Mouse (Mus musculus) heart, adult 11 months (tissue): ENCODE measurements around the gene Rpl36al.
A peak's percentile ranks its signal among the peaks of the same experiment; 100 is the strongest.

Source experiments
- DNase-seq: peaks from one replicate; pipeline ENCODE4 v3.0.0; 2022

Gene Rpl36al

GRCm38 (mm10) chr12:69192637-69193036 lies 8.8 kb upstream of the Rpl36al start:
- DNase-seq = peak; percentile 52

- peak; percentile 73 for DNase-seq
These were observed 7.5 kb upstream of the Rpl36al start for GRCm38 (mm10) chr12:69191396-69191795.

- peak; percentile 52 for DNase-seq
These were observed 6.6 kb upstream of the Rpl36al start for GRCm38 (mm10) chr12:69190522-69190921.

- DNase-seq = peak; percentile 78
These were observed 6.2 kb upstream of the Rpl36al start for GRCm38 (mm10) chr12:69190074-69190473.

- no peak for DNase-seq
These were observed 3.1 kb upstream of the Rpl36al start for GRCm38 (mm10) chr12:69186811-69187471.

- peak; percentile 88 for DNase-seq
These were observed 1.5 kb upstream of the Rpl36al start for GRCm38 (mm10) chr12:69185371-69185770.

- peak; percentile 97 for DNase-seq
These were observed 736 bp upstream of the Rpl36al start for GRCm38 (mm10) chr12:69184342-69185295.

GRCm38 (mm10) chr12:69181800-69182199 lies 2.1 kb downstream of the Rpl36al start:
- DNase-seq = peak; percentile 82

- no peak for DNase-seq
These were observed 4.5 kb downstream of the Rpl36al start for GRCm38 (mm10) chr12:69179371-69179770.

- peak; percentile 81 for DNase-seq
These were observed 6.4 kb downstream of the Rpl36al start for GRCm38 (mm10) chr12:69177526-69177925.

GRCm38 (mm10) chr12:69175975-69176374 lies 7.9 kb downstream of the Rpl36al start:
- no peak for DNase-seq

- no peak for DNase-seq
These were observed 12.6 kb downstream of the Rpl36al start for GRCm38 (mm10) chr12:69171307-69171706.

- peak; percentile 99 for DNase-seq
These were observed 15.3 kb downstream of the Rpl36al start, which contains the start of gene Lrr1 for GRCm38 (mm10) chr12:69168461-69169106. Gene Lrr1, plus strand, starts transcription at chr12:69168814.

GRCm38 (mm10) chr12:69167656-69168460 lies 16.0 kb downstream of the Rpl36al start:
- DNase-seq = peak; percentile 5

GRCm38 (mm10) chr12:69166861-69167581 lies 16.9 kb downstream of the Rpl36al start:
- DNase-seq = peak; percentile 53

GRCm38 (mm10) chr12:69164904-69165303 lies 19.0 kb downstream of the Rpl36al start:
- DNase-seq = no peak

- peak; percentile 52 for DNase-seq
These were observed 20.3 kb downstream of the Rpl36al start for GRCm38 (mm10) chr12:69163586-69163985.

- DNase-seq = peak; percentile 87
These were observed 23.2 kb downstream of the Rpl36al start for GRCm38 (mm10) chr12:69160677-69161076.

GRCm38 (mm10) chr12:69159578-69159940 lies 24.3 kb downstream of the Rpl36al start:
- no peak for DNase-seq

GRCm38 (mm10) chr12:69158765-69159577 lies 24.9 kb downstream of the Rpl36al start, which contains the start of gene Rps29:
Gene Rps29, minus strand, starts transcription at chr12:69159186.
- peak; percentile 100 for DNase-seq

GRCm38 (mm10) chr12:69158366-69158764 lies 25.5 kb downstream of the Rpl36al start:
- DNase-seq = no peak
